Mouse (Mus musculus): Measurements from ENCODE around the gene Wfdc6b. TPM values are rescaled to one million over a fixed set of nuclear protein-coding genes. Genes with fewer than 3 reads are reported as not detected.

The Wfdc6b gene
- polyA plus RNA-seq, 1 experiment, result not detected

- H3K4me2 ChIP-seq (ENCODE audit: low read depth), result no peak overlapping the region
- no peaks in the 10 kb centered on the region for H3K79me2 ChIP-seq (ENCODE audit: control insufficient read depth, insufficient read depth)
- TF ChIP-seq SRF (IDR thresholded peaks at IDR 0.05; ENCODE audit: control insufficient read depth, insufficient read length, low read depth), result no peak
- TF ChIP-seq POLR2AphosphoS2 (IDR thresholded peaks at IDR 0.05; ENCODE audit: insufficient read length, low read depth), result no peak
- no peak for TF ChIP-seq REST (IDR thresholded peaks at IDR 0.05; ENCODE audit: insufficient read depth, insufficient read length)
- no peak for TF ChIP-seq USF1 (IDR thresholded peaks at IDR 0.05; ENCODE audit: low read depth)
- no peak for TF ChIP-seq POLR2A (IDR thresholded peaks at IDR 0.05; ENCODE audit: insufficient read length, low read depth)
- no peak for TF ChIP-seq MYOG (IDR thresholded peaks at IDR 0.05; ENCODE audit: control insufficient read depth in 1 of 3, insufficient read depth in 1 of 3, insufficient read length in 2 of 3, low read depth in 2 of 3)
- TF ChIP-seq MAX (IDR thresholded peaks at IDR 0.05; ENCODE audit: low read depth), result no peak
- TF ChIP-seq MYOD1 (IDR thresholded peaks at IDR 0.05; ENCODE audit: control insufficient read depth in 1 of 3, insufficient read length in 2 of 3, low read depth in 2 of 3), result no peak
- no peak for TF ChIP-seq E2F4 (IDR thresholded peaks at IDR 0.05; ENCODE audit: insufficient read depth)
- TF ChIP-seq TCF12 (IDR thresholded peaks at IDR 0.05; ENCODE audit: insufficient read depth, poor library complexity, severe bottlenecking), result no peak
- no peak for TF ChIP-seq TCF3 (IDR thresholded peaks at IDR 0.05; ENCODE audit: insufficient read length, low read depth)
- no peak for TF ChIP-seq CEBPB (IDR thresholded peaks at IDR 0.05; ENCODE audit: insufficient read depth, poor library complexity, severe bottlenecking)
- H3ac ChIP-seq (ENCODE audit: control insufficient read depth, insufficient read length), result no peak overlapping the region
- H3K27me3 ChIP-seq (ENCODE audit: control insufficient read depth, insufficient read depth, insufficient read length), result peaks cover 50% of the 10 kb centered on the region
- H3K36me3 ChIP-seq (ENCODE audit: control insufficient read depth, insufficient read depth), result no peaks in the 10 kb centered on the region
- H3K4me3 ChIP-seq, result no peak overlapping the region
Measured at GRCm38 (mm10) chr2:164592014-164592413, 21.3 kb upstream of the Wfdc6b start.

- Histone ChIP-seq H3K36me3 (ENCODE audit: control insufficient read depth, insufficient read depth) (no peaks in the 10 kb centered on the region), H3K4me3 (no peak within 1 kb of the TSS), H3K27me3 (ENCODE audit: control insufficient read depth, insufficient read depth, insufficient read length) (peaks cover 50% of the 10 kb centered on the region), H3K4me2 (ENCODE audit: low read depth) (no peak within 1 kb of the TSS), H3K79me2 (ENCODE audit: control insufficient read depth, insufficient read depth) (no peaks in the 10 kb centered on the region), H3ac (ENCODE audit: control insufficient read depth, insufficient read length) (no peak within 1 kb of the TSS)
- no peak for TF ChIP-seq POLR2AphosphoS2 (IDR thresholded peaks at IDR 0.05; ENCODE audit: insufficient read length, low read depth)
- no peak for TF ChIP-seq TCF3 (IDR thresholded peaks at IDR 0.05; ENCODE audit: insufficient read length, low read depth)
- TF ChIP-seq USF1 (IDR thresholded peaks at IDR 0.05; ENCODE audit: low read depth), result no peak
- no peak for TF ChIP-seq TCF12 (IDR thresholded peaks at IDR 0.05; ENCODE audit: insufficient read depth, poor library complexity, severe bottlenecking)
- no peak for TF ChIP-seq SRF (IDR thresholded peaks at IDR 0.05; ENCODE audit: control insufficient read depth, insufficient read length, low read depth)
- TF ChIP-seq MAX (IDR thresholded peaks at IDR 0.05; ENCODE audit: low read depth), result no peak
- no peak for TF ChIP-seq MYOD1 (IDR thresholded peaks at IDR 0.05; ENCODE audit: control insufficient read depth in 1 of 3, insufficient read length in 2 of 3, low read depth in 2 of 3)
- no peak for TF ChIP-seq POLR2A (IDR thresholded peaks at IDR 0.05; ENCODE audit: insufficient read length, low read depth)
- no peak for TF ChIP-seq MYOG (IDR thresholded peaks at IDR 0.05; ENCODE audit: control insufficient read depth in 1 of 3, insufficient read depth in 1 of 3, insufficient read length in 2 of 3, low read depth in 2 of 3)
- TF ChIP-seq REST (IDR thresholded peaks at IDR 0.05; ENCODE audit: insufficient read depth, insufficient read length), result no peak
- TF ChIP-seq E2F4 (IDR thresholded peaks at IDR 0.05; ENCODE audit: insufficient read depth), result no peak
- no peak for TF ChIP-seq CEBPB (IDR thresholded peaks at IDR 0.05; ENCODE audit: insufficient read depth, poor library complexity, severe bottlenecking)
Measured at GRCm38 (mm10) chr2:164593494-164593893, 19.8 kb upstream of the Wfdc6b start, which contains the start of gene Eppin. TSS of gene Eppin (minus strand) at chr2:164593594.

GRCm38 (mm10) chr2:164600179-164600578 is 13.1 kb upstream of the Wfdc6b start:
- Histone ChIP-seq H3K27me3 (ENCODE audit: control insufficient read depth, insufficient read depth, insufficient read length) (peaks cover 37% of the 10 kb centered on the region), H3K4me2 (ENCODE audit: low read depth) (no peak overlapping the region), H3ac (ENCODE audit: control insufficient read depth, insufficient read length) (no peak overlapping the region), H3K4me3 (no peak overlapping the region), H3K36me3 (ENCODE audit: control insufficient read depth, insufficient read depth) (no peaks in the 10 kb centered on the region), H3K79me2 (ENCODE audit: control insufficient read depth, insufficient read depth) (no peaks in the 10 kb centered on the region)
- TF ChIP-seq E2F4 (IDR thresholded peaks at IDR 0.05; ENCODE audit: insufficient read depth) (no peak), REST (IDR thresholded peaks at IDR 0.05; ENCODE audit: insufficient read depth, insufficient read length) (no peak), POLR2A (IDR thresholded peaks at IDR 0.05; ENCODE audit: insufficient read length, low read depth) (no peak), TCF3 (IDR thresholded peaks at IDR 0.05; ENCODE audit: insufficient read length, low read depth) (no peak), POLR2AphosphoS2 (IDR thresholded peaks at IDR 0.05; ENCODE audit: insufficient read length, low read depth) (no peak), TCF12 (IDR thresholded peaks at IDR 0.05; ENCODE audit: insufficient read depth, poor library complexity, severe bottlenecking) (no peak), CEBPB (IDR thresholded peaks at IDR 0.05; ENCODE audit: insufficient read depth, poor library complexity, severe bottlenecking) (no peak), MAX (IDR thresholded peaks at IDR 0.05; ENCODE audit: low read depth) (no peak), MYOG (IDR thresholded peaks at IDR 0.05; ENCODE audit: control insufficient read depth in 1 of 3, insufficient read depth in 1 of 3, insufficient read length in 2 of 3, low read depth in 2 of 3) (no peak), USF1 (IDR thresholded peaks at IDR 0.05; ENCODE audit: low read depth) (no peak)

GRCm38 (mm10) chr2:164603482-164603881 is 9.8 kb upstream of the Wfdc6b start:
- Histone ChIP-seq H3ac (ENCODE audit: control insufficient read depth, insufficient read length) (no peak overlapping the region), H3K4me2 (ENCODE audit: low read depth) (no peak overlapping the region), H3K36me3 (ENCODE audit: control insufficient read depth, insufficient read depth) (no peaks in the 10 kb centered on the region), H3K27me3 (ENCODE audit: control insufficient read depth, insufficient read depth, insufficient read length) (peaks cover 26% of the 10 kb centered on the region), H3K4me3 (no peak overlapping the region), H3K79me2 (ENCODE audit: control insufficient read depth, insufficient read depth) (no peaks in the 10 kb centered on the region)
- TF ChIP-seq POLR2A (IDR thresholded peaks at IDR 0.05; ENCODE audit: insufficient read length, low read depth) (no peak), E2F4 (IDR thresholded peaks at IDR 0.05; ENCODE audit: insufficient read depth) (no peak), POLR2AphosphoS2 (IDR thresholded peaks at IDR 0.05; ENCODE audit: insufficient read length, low read depth) (no peak), TCF3 (IDR thresholded peaks at IDR 0.05; ENCODE audit: insufficient read length, low read depth) (no peak), MYOG (IDR thresholded peaks at IDR 0.05; ENCODE audit: control insufficient read depth in 1 of 3, insufficient read depth in 1 of 3, insufficient read length in 2 of 3, low read depth in 2 of 3) (no peak), USF1 (IDR thresholded peaks at IDR 0.05; ENCODE audit: low read depth) (no peak), MAX (IDR thresholded peaks at IDR 0.05; ENCODE audit: low read depth) (no peak), CEBPB (IDR thresholded peaks at IDR 0.05; ENCODE audit: insufficient read depth, poor library complexity, severe bottlenecking) (no peak), SRF (IDR thresholded peaks at IDR 0.05; ENCODE audit: control insufficient read depth, insufficient read length, low read depth) (no peak), MYOD1 (IDR thresholded peaks at IDR 0.05; ENCODE audit: control insufficient read depth in 1 of 3, insufficient read length in 2 of 3, low read depth in 2 of 3) (no peak)
